Mouse (Mus musculus): ENCODE data around the gene Prdm12.
A peak's percentile ranks its signal among the peaks of the same experiment; 100 is the strongest.
"Not testable (repeated sequence)": the region's sequence is repeated elsewhere in the genome, so short reads cannot be mapped to it uniquely, and the experiment has no call there.

Gene Prdm12

GRCm38 (mm10) chr2:31641929-31642328 lies 2.1 kb downstream of the Prdm12 start:
- no peak for DNase-seq (ENCODE audit: low read depth)

GRCm38 (mm10) chr2:31653971-31654853 lies 14.4 kb downstream of the Prdm12 start:
- DNase-seq (ENCODE audit: low read depth) = no peak

- no peak for DNase-seq (ENCODE audit: low read depth)
Observed at GRCm38 (mm10) chr2:31654854-31655559, 15.2 kb downstream of the Prdm12 start.

- DNase-seq (ENCODE audit: low read depth) = no peak
Observed at GRCm38 (mm10) chr2:31656374-31656773, 16.5 kb downstream of the Prdm12 start.

- DNase-seq (ENCODE audit: low read depth) = no peak
Observed at GRCm38 (mm10) chr2:31662939-31663803, 23.3 kb downstream of the Prdm12 start.

- DNase-seq (ENCODE audit: low read depth) = no peak
Observed at GRCm38 (mm10) chr2:31663804-31664180, 24.0 kb downstream of the Prdm12 start.

- no peak for DNase-seq (ENCODE audit: low read depth)
Observed at GRCm38 (mm10) chr2:31667332-31667731, 27.5 kb downstream of the Prdm12 start.

- peak; percentile 97 for DNase-seq (ENCODE audit: low read depth)
Observed at GRCm38 (mm10) chr2:31670551-31671035, 30.8 kb downstream of the Prdm12 start, which contains the start of gene Exosc2. Gene Exosc2 (plus strand): TSS chr2:31670715.

- DNase-seq (ENCODE audit: low read depth) = no peak
Observed at GRCm38 (mm10) chr2:31678641-31679040, 38.8 kb downstream of the Prdm12 start.

GRCm38 (mm10) chr2:31681051-31681707 lies 41.3 kb downstream of the Prdm12 start:
- DNase-seq (ENCODE audit: low read depth) = not testable (repeated sequence)

GRCm38 (mm10) chr2:31681731-31682235 lies 41.9 kb downstream of the Prdm12 start:
- no peak for DNase-seq (ENCODE audit: low read depth)

GRCm38 (mm10) chr2:31683666-31684065 lies 43.8 kb downstream of the Prdm12 start:
- peak; percentile 66 for DNase-seq (ENCODE audit: low read depth)

GRCm38 (mm10) chr2:31688074-31688925 lies 48.5 kb downstream of the Prdm12 start, which contains the start of gene Abl1:
Gene Abl1 (plus strand): TSS chr2:31688376.
- DNase-seq (ENCODE audit: low read depth) = peak; percentile 94

- DNase-seq (ENCODE audit: low read depth) = no peak
Observed at GRCm38 (mm10) chr2:31689045-31689444, 49.2 kb downstream of the Prdm12 start.

GRCm38 (mm10) chr2:31690063-31690462 lies 50.2 kb downstream of the Prdm12 start:
- DNase-seq (ENCODE audit: low read depth) = no peak

- no peak for DNase-seq (ENCODE audit: low read depth)
Observed at GRCm38 (mm10) chr2:31698209-31698608, 58.4 kb downstream of the Prdm12 start.

- no peak for DNase-seq (ENCODE audit: low read depth)
Observed at GRCm38 (mm10) chr2:31700545-31701446, 61.0 kb downstream of the Prdm12 start.

GRCm38 (mm10) chr2:31703226-31703625 lies 63.4 kb downstream of the Prdm12 start:
- DNase-seq (ENCODE audit: low read depth) = no peak

All from c-Kit-positive CD71-positive TER-119-negative erythroid progenitor cells, embryonic 14.5 days (primary cell).